Mouse (Mus musculus) embryonic facial prominence, embryonic 10.5 days (tissue): ENCODE data around the gene Zfp523. TPM values are rescaled to one million over a fixed set of nuclear protein-coding genes. Genes with fewer than 3 reads are reported as not detected.
A peak's percentile ranks its signal among the peaks of the same experiment; 100 is the strongest.

Experiments
- DNase-seq: peaks from one replicate; pipeline ENCODE4 v3.0.0-alpha.2; 2017; ENCODE audit warnings: low spot score
- H3K27ac ChIP-seq: fragments of 300-500 bp; sonication (generic); replicated peaks from 2 replicates; pipeline ENCODE4 v1.5.1; 2016; ENCODE audit warnings: mild to moderate bottlenecking
- H3K27me3 ChIP-seq: fragments of 300-500 bp; sonication (generic); replicated peaks from 2 replicates; pipeline ENCODE4 v1.6.1; 2016; ENCODE audit warnings: low read depth, mild to moderate bottlenecking; ENCODE audit not compliant: poor library complexity, severe bottlenecking
- H3K36me3 ChIP-seq: fragments of 300-500 bp; sonication (generic); replicated peaks from 2 replicates; pipeline ENCODE4 v1.6.1; 2016; ENCODE audit warnings: mild to moderate bottlenecking, moderate library complexity
- H3K4me1 ChIP-seq: fragments of 300-500 bp; sonication (generic); 2 replicates; pipeline ENCODE4 v1.6.1; 2016
- H3K4me3 ChIP-seq: fragments of 300-500 bp; sonication (generic); 2 replicates; pipeline ENCODE4 v1.5.1; 2016; ENCODE audit warnings: mild to moderate bottlenecking, moderate library complexity
- H3K9me3 ChIP-seq: fragments of 300-500 bp; sonication (generic); 2 replicates; pipeline ENCODE4 v1.6.1; 2016; ENCODE audit warnings: mild to moderate bottlenecking
- WGBS: fragments of 180-500 bp; shearing (Covaris S2); methylation state at CpG from one replicate; pipeline ENCODE4 v1.1.7; 2016; 5-methylcytosine and 5-hydroxymethylcytosine counted together
- polyA plus RNA-seq: library from polyadenylated mRNA; unstranded; fragments of >200 nt; fragmentation: Nextera tagmentation; extraction: Ambion mirVana; gene quantifications from 2 replicates; pipeline ENCODE4 v1.2.1, GENCODE M21; 2016

Gene Zfp523
- polyA plus RNA-seq, 1 experiment from 2014 or later, result 35.9 TPM

- H3K4me1 ChIP-seq, result peaks cover 36% of the 10 kb centered on the region
- no peaks in the 10 kb centered on the region for H3K36me3 ChIP-seq
- H3K27me3 ChIP-seq, result peaks cover 10% of the 10 kb centered on the region
- no peaks in the 10 kb centered on the region for H3K9me3 ChIP-seq
- peak overlapping the region; percentile 71 for H3K4me3 ChIP-seq
- DNase-seq, result peak; percentile 96
- WGBS, result under 1% methylated on average over 46 of the region's 46 CpGs
- peak overlapping the region; percentile 89 for H3K27ac ChIP-seq
Observed at GRCm38 (mm10) chr17:28223561-28224391, 46.8 kb downstream of the Zfp523 start.

GRCm38 (mm10) chr17:28224615-28225014, 47.7 kb downstream of the Zfp523 start:
- H3K27me3 ChIP-seq, result peaks cover 9% of the 10 kb centered on the region
- H3K27ac ChIP-seq, result no peak overlapping the region
- H3K4me3 ChIP-seq, result no peak overlapping the region
- H3K9me3 ChIP-seq, result no peaks in the 10 kb centered on the region
- peaks cover 35% of the 10 kb centered on the region for H3K4me1 ChIP-seq
- H3K36me3 ChIP-seq, result no peaks in the 10 kb centered on the region
- WGBS, result 85% methylated on average over 10 of the region's 10 CpGs
- DNase-seq, result no peak

GRCm38 (mm10) chr17:28226014-28226413, 49.1 kb downstream of the Zfp523 start:
- Histone ChIP-seq H3K4me3 (peak overlapping the region; percentile 60), H3K27ac (peak overlapping the region; percentile 79)
- WGBS, result under 1% methylated on average over 21 of the region's 21 CpGs

GRCm38 (mm10) chr17:28230486-28230885, 53.6 kb downstream of the Zfp523 start:
- H3K9me3 ChIP-seq, result no peaks in the 10 kb centered on the region
- no peak overlapping the region for H3K27ac ChIP-seq
- H3K4me1 ChIP-seq, result peaks cover 39% of the 10 kb centered on the region
- 0 out of 2 replicates have a peak, but pooled peaks cover under 1% of the 10 kb centered on the region for H3K36me3 ChIP-seq
- 84% methylated on average over 6 of the region's 6 CpGs for WGBS
- no peak overlapping the region for H3K4me3 ChIP-seq
- peaks cover 10% of the 10 kb centered on the region for H3K27me3 ChIP-seq
- DNase-seq, result no peak

More at GRCm38 (mm10) chr17:28226014-28226413, 49.1 kb downstream of the Zfp523 start:
- no peaks in the 10 kb centered on the region for H3K36me3 ChIP-seq
- peaks cover 31% of the 10 kb centered on the region for H3K4me1 ChIP-seq
- peak; percentile 93 for DNase-seq
- no peaks in the 10 kb centered on the region for H3K9me3 ChIP-seq
- peaks cover 10% of the 10 kb centered on the region for H3K27me3 ChIP-seq

DNA sequence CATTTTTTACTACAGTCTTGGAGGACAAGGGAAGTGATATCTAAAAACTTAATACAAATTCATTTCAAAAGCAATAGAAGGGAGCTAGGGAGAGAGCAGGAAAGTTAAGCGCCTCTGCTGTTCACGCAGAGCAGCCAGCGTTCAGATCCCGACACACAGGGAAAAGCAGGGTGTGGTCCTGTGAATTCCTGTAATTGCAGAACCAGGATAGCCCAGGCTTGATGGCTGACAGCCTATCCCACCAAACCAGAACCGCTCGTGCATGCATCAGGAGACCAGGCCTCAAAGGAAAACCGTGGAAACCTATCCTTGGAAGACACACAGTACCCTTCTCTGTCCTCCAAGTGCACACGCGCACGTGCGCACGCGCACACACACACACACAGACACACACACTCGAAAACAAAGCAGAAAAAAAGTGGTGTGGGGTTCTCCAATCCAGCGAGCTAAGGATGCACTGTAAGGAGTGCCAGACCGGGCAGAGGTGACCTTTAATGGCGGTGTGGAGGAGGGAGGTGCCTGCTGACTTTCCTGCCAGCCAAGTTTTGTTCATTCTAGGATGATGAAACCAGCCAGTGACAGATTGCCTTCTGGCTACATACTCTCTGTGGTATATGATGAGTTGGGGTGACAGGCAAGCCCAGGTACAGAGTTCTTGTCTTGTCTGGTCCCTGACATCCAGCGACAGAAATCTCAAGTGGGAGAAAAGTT, 54.3 kb downstream of the Zfp523 start:
- H3K4me1 ChIP-seq, result peaks cover 35% of the 10 kb centered on the region
- H3K9me3 ChIP-seq, result no peaks in the 10 kb centered on the region
- DNase-seq, result no peak
- no peak overlapping the region for H3K27ac ChIP-seq
- H3K4me3 ChIP-seq, result no peak overlapping the region
- H3K27me3 ChIP-seq, result peaks cover 10% of the 10 kb centered on the region
- WGBS, result 88% methylated on average over 18 of the region's 18 CpGs
- 0 out of 2 replicates have a peak, but pooled peaks cover 2% of the 10 kb centered on the region for H3K36me3 ChIP-seq

GRCm38 (mm10) chr17:28232475-28233060, 55.6 kb downstream of the Zfp523 start, which contains the start of gene Ppard:
Gene Ppard, plus strand, starts transcription at chr17:28232700.
- H3K27ac ChIP-seq, result peak within 1 kb of the TSS; percentile 89
- under 1% methylated on average over 57 of the region's 57 CpGs for WGBS
- peaks cover 10% of the 10 kb centered on the region for H3K27me3 ChIP-seq
- DNase-seq, result peak; percentile 100
- no peaks in the 10 kb centered on the region for H3K9me3 ChIP-seq
- H3K36me3 ChIP-seq, result 0 out of 2 replicates have a peak, but pooled peaks cover 9% of the 10 kb centered on the region
- H3K4me1 ChIP-seq, result peaks cover 31% of the 10 kb centered on the region
- H3K4me3 ChIP-seq, result peak within 1 kb of the TSS; percentile 87

DNA sequence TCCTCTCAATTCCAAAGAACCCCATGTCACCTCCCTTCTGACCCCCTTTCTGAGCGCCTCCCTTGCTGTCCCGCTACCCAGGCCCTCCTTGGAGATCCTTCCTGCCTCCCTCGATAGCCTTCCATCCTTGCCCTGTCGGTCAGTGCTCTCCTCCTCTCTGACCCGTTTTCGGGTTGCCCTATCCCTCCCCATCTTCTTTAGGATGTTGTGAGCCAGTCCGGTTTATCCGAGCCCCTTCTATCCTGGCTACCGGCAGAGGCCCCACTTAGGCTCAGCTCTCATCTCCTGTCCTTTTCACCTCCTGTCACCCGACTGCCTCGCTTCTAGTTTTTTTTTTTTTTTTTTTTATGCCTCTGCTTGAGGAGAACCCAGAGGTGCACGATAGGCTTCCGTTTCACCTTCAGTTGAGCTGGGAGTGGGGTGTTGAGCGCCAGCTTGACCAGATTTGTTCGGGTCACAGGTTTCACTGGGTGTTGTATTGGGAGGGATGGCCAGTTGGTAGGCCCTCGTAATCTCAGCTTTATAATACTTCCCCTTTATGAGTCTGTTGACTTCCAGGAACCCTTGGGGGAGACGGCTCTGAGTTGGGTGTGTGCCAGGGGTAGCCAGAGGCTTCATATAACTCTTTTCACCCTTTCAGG, 56.3 kb downstream of the Zfp523 start:
- Histone ChIP-seq H3K27me3 (peaks cover 10% of the 10 kb centered on the region), H3K4me3 (peak overlapping the region; percentile 87), H3K4me1 (peaks cover 29% of the 10 kb centered on the region), H3K27ac (peak overlapping the region; percentile 89), H3K36me3 (peaks cover 14% of the 10 kb centered on the region), H3K9me3 (no peaks in the 10 kb centered on the region)
- WGBS, result 8% methylated on average over 17 of the region's 17 CpGs
- DNase-seq, result no peak

DNA sequence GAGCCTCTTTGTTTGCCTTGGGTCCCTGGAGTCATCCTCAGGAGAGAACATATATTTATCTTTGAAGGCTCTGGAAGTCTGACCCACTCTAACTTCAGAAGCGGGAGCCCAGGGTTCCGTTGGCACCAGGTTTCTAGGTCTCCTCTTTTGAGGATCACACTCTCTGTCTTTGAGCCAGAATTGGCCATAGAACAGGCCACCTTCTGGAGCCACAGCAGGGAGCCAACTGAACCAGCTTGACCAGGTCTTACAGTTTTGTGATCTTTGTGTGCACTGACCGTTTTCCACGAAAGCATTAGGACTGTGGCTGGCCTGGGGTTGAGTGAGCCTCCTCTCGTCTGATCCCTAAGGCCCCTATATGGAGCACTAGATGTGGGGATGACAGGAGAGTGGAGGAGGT, 57.7 kb downstream of the Zfp523 start:
- no peak for DNase-seq
- peaks cover 29% of the 10 kb centered on the region for H3K4me1 ChIP-seq
- no peaks in the 10 kb centered on the region for H3K9me3 ChIP-seq
- peaks cover 25% of the 10 kb centered on the region for H3K36me3 ChIP-seq
- no peak overlapping the region for H3K27ac ChIP-seq
- 90% methylated on average over 5 of the region's 5 CpGs for WGBS
- peaks cover 10% of the 10 kb centered on the region for H3K27me3 ChIP-seq
- no peak overlapping the region for H3K4me3 ChIP-seq

DNA sequence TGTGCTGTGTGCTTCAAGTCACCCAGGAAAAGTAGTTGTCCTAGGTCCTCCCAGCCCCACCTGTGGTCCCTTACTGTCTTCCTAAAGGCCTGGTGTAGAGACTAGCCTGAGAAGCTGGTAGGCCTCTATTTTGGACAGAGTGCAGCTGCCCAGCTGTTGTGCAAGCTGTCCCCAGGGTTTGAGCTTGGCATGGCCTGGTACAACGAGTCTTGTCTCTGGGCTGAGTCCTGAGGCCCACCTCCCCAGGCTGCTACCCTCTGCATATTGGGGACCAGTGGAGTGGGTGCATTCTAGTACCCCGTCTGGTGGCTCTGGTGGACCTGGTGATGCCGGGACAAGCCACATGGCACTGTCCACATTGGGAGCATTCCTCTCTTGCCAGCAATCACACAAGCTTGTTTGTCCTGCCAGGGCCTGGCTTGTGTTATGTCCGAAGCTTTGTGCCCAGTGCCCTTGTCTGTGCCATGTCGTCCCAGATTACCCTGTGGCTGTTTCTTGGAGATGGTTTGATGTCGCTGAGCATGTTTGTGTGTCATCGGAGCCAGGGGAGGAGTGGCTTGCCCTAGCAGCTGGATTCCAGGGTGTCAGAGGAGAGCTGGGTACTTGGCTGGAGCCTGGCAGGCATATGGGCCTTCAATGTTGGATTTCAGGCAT, 59.2 kb downstream of the Zfp523 start:
- peak overlapping the region; percentile 14; the same call in 1 of the 2 replicates for H3K27ac ChIP-seq
- WGBS, result 81% methylated on average over 7 of the region's 7 CpGs

DNA sequence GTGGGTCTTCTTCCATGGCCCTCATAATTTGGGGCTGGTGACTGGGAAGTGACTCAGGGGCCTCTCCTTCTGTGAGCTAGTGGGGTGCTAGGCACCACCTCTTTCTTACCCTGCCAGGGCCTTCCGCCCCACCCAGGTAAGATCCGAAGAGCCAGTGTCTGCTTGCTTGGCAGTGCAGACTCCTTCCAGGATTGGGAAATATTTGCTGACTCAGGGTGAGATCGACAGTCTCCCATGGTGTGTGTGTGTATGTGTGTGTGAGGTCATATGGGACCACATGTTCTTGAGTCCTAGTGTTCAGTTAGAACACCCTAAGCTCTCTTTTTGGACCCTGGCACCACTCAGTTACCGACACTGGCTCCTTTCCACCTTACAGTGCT, 59.7 kb downstream of the Zfp523 start:
- WGBS, result 94% methylated on average over 4 of the region's 4 CpGs
- Histone ChIP-seq H3K36me3 (peaks cover 40% of the 10 kb centered on the region), H3K4me1 (peaks cover 29% of the 10 kb centered on the region)

More for the DNA sequence above, 59.2 kb downstream of the Zfp523 start:
- H3K4me1 ChIP-seq, result peaks cover 29% of the 10 kb centered on the region
- H3K9me3 ChIP-seq, result no peaks in the 10 kb centered on the region
- no peak for DNase-seq
- peaks cover 8% of the 10 kb centered on the region for H3K27me3 ChIP-seq
- no peak overlapping the region for H3K4me3 ChIP-seq
- peaks cover 35% of the 10 kb centered on the region for H3K36me3 ChIP-seq

DNA sequence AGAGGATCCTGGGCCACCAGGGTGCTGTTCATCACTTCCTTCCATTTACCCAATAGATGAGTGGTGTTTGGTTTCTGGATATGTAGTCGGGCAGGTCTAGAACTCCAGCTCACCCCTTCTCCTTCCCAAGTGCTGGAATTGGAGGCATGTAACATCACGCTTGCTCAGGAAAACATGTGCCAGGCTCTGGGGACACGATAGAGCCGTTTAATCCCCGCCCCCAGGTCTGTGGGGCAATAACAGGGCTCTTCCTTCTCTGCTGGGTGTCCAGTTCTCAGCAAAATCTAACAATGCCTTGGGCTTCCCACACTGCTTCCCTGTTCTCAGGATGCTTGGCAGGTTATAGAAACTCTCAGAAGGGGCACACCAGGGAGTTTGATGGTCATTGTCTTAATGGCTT, 60.4 kb downstream of the Zfp523 start:
- WGBS, result 69% methylated on average over 5 of the region's 5 CpGs

More for the DNA sequence above, 59.7 kb downstream of the Zfp523 start:
- DNase-seq, result no peak
- Histone ChIP-seq H3K4me3 (no peak overlapping the region), H3K27me3 (peaks cover 4% of the 10 kb centered on the region; the same call in 1 of the 2 replicates), H3K9me3 (no peaks in the 10 kb centered on the region), H3K27ac (no peak overlapping the region)

More for the DNA sequence above, 60.4 kb downstream of the Zfp523 start:
- H3K4me3 ChIP-seq, result no peak overlapping the region
- peaks cover 48% of the 10 kb centered on the region for H3K36me3 ChIP-seq
- H3K4me1 ChIP-seq, result peaks cover 30% of the 10 kb centered on the region
- H3K9me3 ChIP-seq, result no peaks in the 10 kb centered on the region
- DNase-seq, result no peak
- H3K27me3 ChIP-seq, result no peaks in the 10 kb centered on the region
- no peak overlapping the region for H3K27ac ChIP-seq
